Mouse (Mus musculus): ENCODE results near the gene Hcst. TPM values are rescaled to one million over a fixed set of nuclear protein-coding genes. Genes with fewer than 3 reads are reported as not detected.
A peak's percentile ranks its signal among the peaks of the same experiment; 100 is the strongest.

Gene Hcst
- polyA plus RNA-seq, 1 experiment from 2014 or later: 0.95 TPM

- Histone ChIP-seq H3K27ac (replicated peaks) (no peak overlapping the region), H3K27me3 (replicated peaks) (peaks cover 30% of the 10 kb centered on the region), H3K9me3 (replicated peaks) (no peaks in the 10 kb centered on the region), H3K4me3 (replicated peaks) (no peak overlapping the region), H3K36me3 (no peaks in the 10 kb centered on the region), H3K9ac (replicated peaks) (no peak overlapping the region), H3K4me1 (peaks cover 21% of the 10 kb centered on the region), H3K4me2 (no peak overlapping the region)
- WGBS: 84% methylated on average over 7 of the region's 7 CpGs
- no peak for ATAC-seq (ENCODE audit: low FRiP score)
These were observed 30.6 kb upstream of the Hcst start for GRCm38 (mm10) chr7:30450241-30450640.

- under 1% methylated on average over 57 of the region's 72 CpGs for whole genome bisulfite sequencing
- H3K9ac ChIP-seq (replicated peaks): peak within 1 kb of the TSS; percentile 97
- ATAC-seq (ENCODE audit: low FRiP score): peak; percentile 87
- H3K27me3 ChIP-seq (replicated peaks): no peaks in the 10 kb centered on the region
- H3K9me3 ChIP-seq (replicated peaks): no peaks in the 10 kb centered on the region
- peak within 1 kb of the TSS; percentile 83 for H3K4me3 ChIP-seq (replicated peaks)
- H3K36me3 ChIP-seq: peaks cover 28% of the 10 kb centered on the region
- peaks cover 43% of the 10 kb centered on the region for H3K4me1 ChIP-seq
- peak within 1 kb of the TSS; percentile 97 for H3K27ac ChIP-seq (replicated peaks)
- H3K4me2 ChIP-seq: peak within 1 kb of the TSS; percentile 84
These were observed 25.5 kb upstream of the Hcst start, which contains the start of gene Aplp1 for GRCm38 (mm10) chr7:30444971-30445751. Aplp1 (minus strand) TSS chr7:30445535.

GRCm38 (mm10) chr7:30444154-30444970 lies 24.7 kb upstream of the Hcst start:
- Histone ChIP-seq H3K36me3 (peaks cover 35% of the 10 kb centered on the region), H3K4me3 (replicated peaks) (peak overlapping the region; percentile 83), H3K9me3 (replicated peaks) (no peaks in the 10 kb centered on the region), H3K4me2 (peak overlapping the region; percentile 84), H3K9ac (replicated peaks) (peak overlapping the region; percentile 97), H3K27ac (replicated peaks) (peak overlapping the region; percentile 97), H3K27me3 (replicated peaks) (no peaks in the 10 kb centered on the region), H3K4me1 (peaks cover 43% of the 10 kb centered on the region)
- WGBS: under 1% methylated on average over 38 of the region's 38 CpGs
- ATAC-seq (ENCODE audit: low FRiP score): peak; percentile 65

GRCm38 (mm10) chr7:30443696-30444095 lies 24.0 kb upstream of the Hcst start:
- H3K4me3 ChIP-seq (replicated peaks): peak overlapping the region; percentile 83
- peak overlapping the region; percentile 84 for H3K4me2 ChIP-seq
- no peak overlapping the region; the same call in 1 of the 2 replicates for H3K27ac ChIP-seq (replicated peaks)
- H3K9me3 ChIP-seq (replicated peaks): no peaks in the 10 kb centered on the region
- WGBS: 16% methylated on average over 9 of the region's 9 CpGs
- peaks cover 43% of the 10 kb centered on the region for H3K4me1 ChIP-seq
- ATAC-seq (ENCODE audit: low FRiP score): no peak
- peak overlapping the region; percentile 97 for H3K9ac ChIP-seq (replicated peaks)
- no peaks in the 10 kb centered on the region for H3K27me3 ChIP-seq (replicated peaks)
- peaks cover 42% of the 10 kb centered on the region for H3K36me3 ChIP-seq

GRCm38 (mm10) chr7:30440697-30441096 lies 21.0 kb upstream of the Hcst start:
- no peak overlapping the region for H3K4me3 ChIP-seq (replicated peaks)
- ATAC-seq (ENCODE audit: low FRiP score): no peak
- peaks cover 65% of the 10 kb centered on the region for H3K36me3 ChIP-seq
- H3K27ac ChIP-seq (replicated peaks): no peak overlapping the region
- 14% methylated on average over 5 of the region's 5 CpGs for WGBS
- H3K4me1 ChIP-seq: peaks cover 32% of the 10 kb centered on the region
- no peak overlapping the region for H3K9ac ChIP-seq (replicated peaks)
- H3K4me2 ChIP-seq: no peak overlapping the region
- H3K9me3 ChIP-seq (replicated peaks): no peaks in the 10 kb centered on the region
- H3K27me3 ChIP-seq (replicated peaks): no peaks in the 10 kb centered on the region

GRCm38 (mm10) chr7:30439734-30440133 lies 20.1 kb upstream of the Hcst start:
- ATAC-seq (ENCODE audit: low FRiP score): no peak
- 83% methylated on average over 13 of the region's 13 CpGs for WGBS
- Histone ChIP-seq H3K4me1 (peaks cover 31% of the 10 kb centered on the region), H3K4me2 (no peak overlapping the region), H3K4me3 (replicated peaks) (no peak overlapping the region), H3K27me3 (replicated peaks) (no peaks in the 10 kb centered on the region), H3K27ac (replicated peaks) (no peak overlapping the region), H3K9me3 (replicated peaks) (no peaks in the 10 kb centered on the region), H3K9ac (replicated peaks) (no peak overlapping the region), H3K36me3 (peaks cover 74% of the 10 kb centered on the region)

- no peak for ATAC-seq (ENCODE audit: low FRiP score)
These were observed 17.2 kb upstream of the Hcst start for GRCm38 (mm10) chr7:30436879-30437278.

GRCm38 (mm10) chr7:30435156-30435555 lies 15.5 kb upstream of the Hcst start:
- H3K4me3 ChIP-seq (replicated peaks): no peak overlapping the region
- no peak overlapping the region for H3K27ac ChIP-seq (replicated peaks)
- WGBS: 46% methylated on average over 9 of the region's 9 CpGs
- peaks cover 46% of the 10 kb centered on the region for H3K36me3 ChIP-seq
- no peaks in the 10 kb centered on the region for H3K9me3 ChIP-seq (replicated peaks)
- H3K27me3 ChIP-seq (replicated peaks): no peaks in the 10 kb centered on the region
- no peak for ATAC-seq (ENCODE audit: low FRiP score)
- H3K4me1 ChIP-seq: 0 out of 2 replicates have a peak, but pooled peaks cover 4% of the 10 kb centered on the region
- H3K9ac ChIP-seq (replicated peaks): no peak overlapping the region
- H3K4me2 ChIP-seq: no peak overlapping the region

More at GRCm38 (mm10) chr7:30436879-30437278, 17.2 kb upstream of the Hcst start:
- Histone ChIP-seq H3K4me1 (peaks cover 3% of the 10 kb centered on the region; the same call in 1 of the 2 replicates), H3K27ac (replicated peaks) (no peak overlapping the region), H3K27me3 (replicated peaks) (no peaks in the 10 kb centered on the region), H3K9ac (replicated peaks) (no peak overlapping the region), H3K4me3 (replicated peaks) (no peak overlapping the region), H3K9me3 (replicated peaks) (no peaks in the 10 kb centered on the region), H3K36me3 (peaks cover 60% of the 10 kb centered on the region), H3K4me2 (no peak overlapping the region)
- WGBS: 21% methylated on average over 10 of the region's 10 CpGs

- Histone ChIP-seq H3K9me3 (replicated peaks) (no peaks in the 10 kb centered on the region), H3K27ac (replicated peaks) (no peak overlapping the region), H3K4me2 (no peak overlapping the region), H3K4me1 (0 out of 2 replicates have a peak, but pooled peaks cover 4% of the 10 kb centered on the region), H3K36me3 (peaks cover 41% of the 10 kb centered on the region), H3K9ac (replicated peaks) (no peak overlapping the region), H3K27me3 (replicated peaks) (no peaks in the 10 kb centered on the region), H3K4me3 (replicated peaks) (no peak overlapping the region)
- 69% methylated on average over 10 of the region's 10 CpGs for WGBS
- no peak for ATAC-seq (ENCODE audit: low FRiP score)
These were observed 15.0 kb upstream of the Hcst start for GRCm38 (mm10) chr7:30434701-30435100.

GRCm38 (mm10) chr7:30434238-30434637 lies 14.6 kb upstream of the Hcst start:
- WGBS: 8% methylated on average over 10 of the region's 10 CpGs
- Histone ChIP-seq H3K27me3 (replicated peaks) (no peaks in the 10 kb centered on the region), H3K4me2 (no peak overlapping the region), H3K36me3 (peaks cover 37% of the 10 kb centered on the region), H3K27ac (replicated peaks) (no peak overlapping the region), H3K9me3 (replicated peaks) (no peaks in the 10 kb centered on the region), H3K4me1 (0 out of 2 replicates have a peak, but pooled peaks cover 4% of the 10 kb centered on the region), H3K9ac (replicated peaks) (no peak overlapping the region), H3K4me3 (replicated peaks) (no peak overlapping the region)
- no peak for ATAC-seq (ENCODE audit: low FRiP score)

GRCm38 (mm10) chr7:30431793-30432192 lies 12.1 kb upstream of the Hcst start:
- 17% methylated on average over 3 of the region's 3 CpGs for WGBS

More at GRCm38 (mm10) chr7:30431793-30432192, 12.1 kb upstream of the Hcst start:
- H3K27me3 ChIP-seq (replicated peaks): no peaks in the 10 kb centered on the region
- no peaks in the 10 kb centered on the region for H3K9me3 ChIP-seq (replicated peaks)
- H3K4me2 ChIP-seq: no peak overlapping the region
- H3K4me1 ChIP-seq: 0 out of 2 replicates have a peak, but pooled peaks cover 4% of the 10 kb centered on the region
- H3K36me3 ChIP-seq: peaks cover 19% of the 10 kb centered on the region
- no peak overlapping the region for H3K9ac ChIP-seq (replicated peaks)
- no peak overlapping the region for H3K27ac ChIP-seq (replicated peaks)
- H3K4me3 ChIP-seq (replicated peaks): no peak overlapping the region
- peak; percentile 61; the same call in 1 of the 2 replicates for ATAC-seq (ENCODE audit: low FRiP score)
